Mouse (Mus musculus): Measurements from ENCODE around the gene Crebbp. TPM values are rescaled to one million over a fixed set of nuclear protein-coding genes. Genes with fewer than 3 reads are reported as not detected.

Crebbp gene
- total and polyA plus RNA-seq, 3 experiments, result 5.4 to 18.8 (median 14.7) TPM

DNA sequence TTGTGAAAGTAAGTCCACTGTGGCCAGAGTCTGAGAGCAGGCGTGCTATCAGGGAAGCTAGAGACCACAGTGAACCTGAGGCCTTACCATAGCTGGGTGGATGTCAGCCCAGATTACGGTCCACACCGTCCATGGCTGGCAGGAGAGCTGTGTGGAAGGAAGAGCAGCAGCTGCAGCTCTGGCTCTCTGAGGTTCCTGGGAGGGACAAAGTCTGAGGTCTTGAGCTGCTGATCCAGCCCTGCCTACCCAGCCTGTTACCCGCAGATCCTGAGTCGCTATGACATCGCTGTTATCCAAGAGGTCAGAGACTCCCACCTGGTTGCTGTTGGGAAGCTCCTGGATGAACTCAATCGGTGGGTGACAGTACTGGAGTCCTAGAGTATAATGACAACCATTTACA lies 176.1 kb downstream of the Crebbp start:
- no peak for TF ChIP-seq ZKSCAN1 (IDR thresholded peaks at IDR 0.05; ENCODE audit: borderline replicate concordance, low read depth, low read length)
- TF ChIP-seq POLR2AphosphoS2 (IDR thresholded peaks at IDR 0.05; ENCODE audit: low read depth, low read length), result no peak
- TF ChIP-seq E2F4 (IDR thresholded peaks at IDR 0.05; ENCODE audit: insufficient replicate concordance, low read depth, low read length), result no peak
- TF ChIP-seq RAD21 (IDR thresholded peaks at IDR 0.05; ENCODE audit: low read depth, low read length), result no peak
- Histone ChIP-seq H3K27me3 (replicated peaks) (no peaks in the 10 kb centered on the region), H3K9ac (ENCODE audit: insufficient read depth, low read depth) (no peak overlapping the region), H3K4me2 (ENCODE audit: insufficient read depth, low read depth, poor library complexity, severe bottlenecking) (no peak overlapping the region), H3K4me3 (replicated peaks in 1 of 3; ENCODE audit: low read depth in 2 of 3, low read length in 2 of 3, poor library complexity in 1 of 3) (no peak overlapping the region), H3K27ac (ENCODE audit: insufficient read depth, low read depth) (no peak overlapping the region), H3K79me2 (replicated peaks; ENCODE audit: control insufficient read depth, extremely low read depth, insufficient read depth, poor library complexity, severe bottlenecking) (no peaks in the 10 kb centered on the region), H3K36me3 (replicated peaks in 1 of 2; ENCODE audit: control insufficient read depth in 1 of 2, insufficient read depth in 1 of 2, low read length in 1 of 2) (peaks cover 45 to 89% of the 10 kb centered on the region in 2 experiments), H3K9me3 (replicated peaks; ENCODE audit: low read length) (no peaks in the 10 kb centered on the region), H3K4me1 (ENCODE audit: control insufficient read depth in 1 of 2, insufficient read depth in 2 of 2) (peaks cover 3 to 23% of the 10 kb centered on the region in 2 experiments; a peak in 3 of 4 replicates)
- in situ Hi-C loops (cut with MboI; ENCODE audit: low pct_ligation_motif_present, low pct_unique_long_range_greater_than_20kb, low sequenced_read_pairs), result no loop called here
- no peak for DNase-seq (ENCODE audit: extremely low read depth)
- dilution Hi-C loops (cut with MboI; ENCODE audit: extremely low pct_ligation_motif_present, extremely low pct_unique_long_range_greater_than_20kb, low sequenced_read_pairs), result no loop called here

DNA sequence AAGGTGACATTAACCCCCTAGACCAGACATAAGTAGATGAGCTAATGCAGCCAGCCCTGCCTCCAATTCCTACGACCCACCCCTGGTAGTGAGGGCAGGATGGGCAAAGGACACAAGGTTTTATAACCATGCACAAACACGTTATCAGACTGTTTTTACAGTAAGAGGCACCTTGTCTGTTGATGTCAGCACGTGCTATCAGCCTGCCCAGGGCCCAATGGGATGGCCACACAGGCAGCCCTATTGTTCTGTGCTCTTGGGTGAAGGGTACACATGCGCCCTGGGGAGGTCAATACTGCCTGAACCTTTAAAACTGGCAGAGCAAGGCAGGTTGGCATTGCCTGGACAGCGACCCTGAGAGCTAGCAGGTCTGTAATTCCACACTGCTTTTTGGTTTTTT lies 177.0 kb downstream of the Crebbp start, which contains the start of gene Dnase1:
Gene Dnase1, plus strand, starts transcription at position 136 of the 400 bp plus-strand sequence.
- in situ Hi-C loops (cut with MboI; ENCODE audit: low pct_ligation_motif_present, low pct_unique_long_range_greater_than_20kb, low sequenced_read_pairs), result no loop called here
- Histone ChIP-seq H3K27me3 (replicated peaks) (no peaks in the 10 kb centered on the region), H3K4me3 (replicated peaks in 1 of 3; ENCODE audit: low read depth in 2 of 3, low read length in 2 of 3, poor library complexity in 1 of 3) (no peak within 1 kb of the TSS), H3K36me3 (replicated peaks in 1 of 2; ENCODE audit: control insufficient read depth in 1 of 2, insufficient read depth in 1 of 2, low read length in 1 of 2) (peaks cover 44 to 85% of the 10 kb centered on the region in 2 experiments), H3K79me2 (replicated peaks; ENCODE audit: control insufficient read depth, extremely low read depth, insufficient read depth, poor library complexity, severe bottlenecking) (no peaks in the 10 kb centered on the region), H3K4me2 (ENCODE audit: insufficient read depth, low read depth, poor library complexity, severe bottlenecking) (no peak within 1 kb of the TSS), H3K9me3 (replicated peaks; ENCODE audit: low read length) (no peaks in the 10 kb centered on the region), H3K27ac (ENCODE audit: insufficient read depth, low read depth) (no peak within 1 kb of the TSS), H3K4me1 (ENCODE audit: control insufficient read depth in 1 of 2, insufficient read depth in 2 of 2) (peaks cover 3 to 23% of the 10 kb centered on the region in 2 experiments; a peak in 3 of 4 replicates), H3K9ac (ENCODE audit: insufficient read depth, low read depth) (no peak within 1 kb of the TSS)
- DNase-seq (ENCODE audit: extremely low read depth), result no peak
- TF ChIP-seq PAX5 (IDR thresholded peaks at IDR 0.05; ENCODE audit: low read length), result no peak
- no peak for TF ChIP-seq MEF2A (IDR thresholded peaks at IDR 0.05; ENCODE audit: borderline replicate concordance, low read depth, low read length)
- TF ChIP-seq NELFE (IDR thresholded peaks at IDR 0.05; ENCODE audit: low read depth, low read length), result no peak
- TF ChIP-seq ELF1 (IDR thresholded peaks at IDR 0.05; ENCODE audit: low read depth, low read length), result no peak
- TF ChIP-seq ZC3H11A (IDR thresholded peaks at IDR 0.05; ENCODE audit: low read depth, low read length), result no peak
- TF ChIP-seq ZMIZ1 (IDR thresholded peaks at IDR 0.05; ENCODE audit: low read depth, low read length), result no peak
- no peak for TF ChIP-seq JUND (conservative IDR thresholded peaks at IDR 0.05; ENCODE audit: low read depth, low read length)
- TF ChIP-seq ZKSCAN1 (IDR thresholded peaks at IDR 0.05; ENCODE audit: borderline replicate concordance, low read depth, low read length), result no peak
- dilution Hi-C loops (cut with MboI; ENCODE audit: extremely low pct_ligation_motif_present, extremely low pct_unique_long_range_greater_than_20kb, low sequenced_read_pairs), result no loop called here

DNA sequence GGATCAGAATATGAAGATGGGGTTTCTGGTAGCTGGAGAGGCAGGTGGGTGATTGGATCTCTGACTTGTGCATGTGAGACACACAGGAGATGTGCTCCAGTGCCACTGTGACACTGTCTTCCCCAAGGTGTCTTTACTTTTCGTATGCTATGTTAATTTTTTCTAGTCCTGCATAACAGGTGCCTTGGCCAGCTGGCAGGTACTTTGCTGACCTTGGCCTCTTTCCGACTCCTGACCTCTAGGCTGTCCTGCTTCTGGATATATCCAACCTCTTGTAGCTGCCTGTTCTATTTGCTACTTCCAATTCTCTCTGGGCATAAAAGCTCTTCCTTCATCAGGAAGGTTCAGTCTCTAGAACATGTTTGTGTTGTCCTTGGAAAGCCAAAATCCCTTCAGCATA lies 178.2 kb downstream of the Crebbp start:
- no peaks in the 10 kb centered on the region for H3K79me2 ChIP-seq (replicated peaks; ENCODE audit: control insufficient read depth, extremely low read depth, insufficient read depth, poor library complexity, severe bottlenecking)
- H3K4me3 ChIP-seq (replicated peaks in 1 of 3; ENCODE audit: low read depth in 2 of 3, low read length in 2 of 3, poor library complexity in 1 of 3), result no peak overlapping the region
- no peak overlapping the region for H3K9ac ChIP-seq (ENCODE audit: insufficient read depth, low read depth)
- no peak for DNase-seq (ENCODE audit: extremely low read depth)
- no peaks in the 10 kb centered on the region for H3K27me3 ChIP-seq (replicated peaks)
- H3K4me2 ChIP-seq (ENCODE audit: insufficient read depth, low read depth, poor library complexity, severe bottlenecking), result no peak overlapping the region
- H3K9me3 ChIP-seq (replicated peaks; ENCODE audit: low read length), result no peaks in the 10 kb centered on the region
- in situ Hi-C loops (cut with MboI; ENCODE audit: low pct_ligation_motif_present, low pct_unique_long_range_greater_than_20kb, low sequenced_read_pairs) (no loop called here), dilution Hi-C loops (cut with MboI; ENCODE audit: extremely low pct_ligation_motif_present, extremely low pct_unique_long_range_greater_than_20kb, low sequenced_read_pairs) (no loop called here)
- peaks cover 5 to 27% of the 10 kb centered on the region in 2 experiments; a peak in 3 of 4 replicates for H3K4me1 ChIP-seq (ENCODE audit: control insufficient read depth in 1 of 2, insufficient read depth in 2 of 2)
- no peak for TF ChIP-seq JUND (conservative IDR thresholded peaks at IDR 0.05; ENCODE audit: low read depth, low read length)
- TF ChIP-seq NRF1 (IDR thresholded peaks at IDR 0.05; ENCODE audit: low read depth, low read length), result no peak
- TF ChIP-seq HCFC1 (IDR thresholded peaks at IDR 0.05; ENCODE audit: low read depth, low read length), result no peak
- no peak for TF ChIP-seq ZMIZ1 (IDR thresholded peaks at IDR 0.05; ENCODE audit: low read depth, low read length)
- no peak for TF ChIP-seq RAD21 (IDR thresholded peaks at IDR 0.05; ENCODE audit: low read depth, low read length)
- no peak for TF ChIP-seq ELF1 (IDR thresholded peaks at IDR 0.05; ENCODE audit: low read depth, low read length)
- peaks cover 38 to 74% of the 10 kb centered on the region in 2 experiments for H3K36me3 ChIP-seq (replicated peaks in 1 of 2; ENCODE audit: control insufficient read depth in 1 of 2, insufficient read depth in 1 of 2, low read length in 1 of 2)
- no peak overlapping the region for H3K27ac ChIP-seq (ENCODE audit: insufficient read depth, low read depth)

All from CH12.LX (cell line).